ENCODE assay signal across 8 mouse cellular contexts in the genomic region with DNA sequence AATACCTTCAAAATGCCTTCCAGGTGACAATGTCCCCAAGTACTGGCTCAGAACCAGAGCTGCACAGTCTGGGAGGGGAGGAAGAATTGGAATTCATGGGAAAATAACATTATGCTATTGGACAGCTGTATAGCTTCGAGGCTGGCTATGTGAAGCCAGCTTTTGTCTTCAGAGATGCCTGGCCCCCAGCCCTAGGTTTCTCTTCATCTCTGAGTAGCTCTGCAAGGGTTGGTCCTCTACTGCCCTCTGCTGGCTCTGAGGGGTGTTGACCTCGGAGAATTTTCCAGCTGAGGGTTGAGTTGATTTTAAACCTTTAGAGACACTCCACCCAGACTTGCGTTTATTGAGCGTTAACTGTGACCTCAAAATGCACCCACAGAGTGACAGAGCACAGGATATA.
A peak's percentile ranks its signal among the peaks of the same experiment; 100 is the strongest.
DNase-seq lines count a peak whose midpoint lies in the region; ATAC-seq and TF ChIP-seq lines count a peak whose summit lies in the region.

No protein-coding gene starts in this region.

- 0 out of 2 replicates have a peak, but pooled peaks have one; percentile 45 for TF ChIP-seq EP300 in heart, adult 2 months (IDR thresholded peaks at IDR 0.05; ENCODE audit: insufficient read depth, low read depth, low read length)

- no peaks in the 10 kb centered on the region for H3K9me3 ChIP-seq in embryonic facial prominence, embryonic 10.5 days
- H3K9me3 ChIP-seq in limb, embryonic 10.5 days (replicated peaks) = no peaks in the 10 kb centered on the region
- H3K9me3 ChIP-seq in midbrain, embryonic 15.5 days = no peaks in the 10 kb centered on the region

- H3K27ac ChIP-seq in embryonic facial prominence, embryonic 10.5 days (replicated peaks) = peak overlapping the region; percentile 68
- no peak overlapping the region for H3K27ac ChIP-seq in heart, adult 2 months
- no peak overlapping the region for H3K27ac ChIP-seq in kidney, adult 2 months (ENCODE audit: insufficient read depth, low read depth, low read length)
- peak overlapping the region; percentile 64 for H3K27ac ChIP-seq in limb, embryonic 10.5 days
- peak overlapping the region; percentile 59; the same call in 1 of the 2 replicates for H3K27ac ChIP-seq in midbrain, embryonic 15.5 days

- H3K4me2 ChIP-seq in midbrain, embryonic 15.5 days = peak overlapping the region; percentile 17

- DNase-seq in A20 (ENCODE audit: low read depth, low spot score) = peak; percentile 51
- peak; percentile 84 for DNase-seq in adrenal gland, postnatal 10 days
- DNase-seq in embryonic facial prominence, embryonic 10.5 days (ENCODE audit: low spot score) = peak; percentile 84
- DNase-seq in heart, adult 2 months = peak; percentile 47 to 66
- DNase-seq in kidney, adult 2 months = peak; percentile 75
- peak; percentile 88 for DNase-seq in limb, embryonic 10.5 days (ENCODE audit: low spot score)
- DNase-seq in spleen, postnatal 36 days (ENCODE audit: low spot score in 2 of 2) = peak; percentile 16 to 24

- TF ChIP-seq POLR2A in heart, adult 2 months (IDR thresholded peaks at IDR 0.05; ENCODE audit: insufficient read depth, low read depth, low read length) = no peak
- TF ChIP-seq POLR2A in kidney, adult 2 months (IDR thresholded peaks at IDR 0.05; ENCODE audit: low read depth, low read length) = no peak

- whole genome bisulfite sequencing in embryonic facial prominence, embryonic 10.5 days = 7% methylated on average over 4 of the region's 4 CpGs
- 4% methylated on average over 4 of the region's 4 CpGs for WGBS in heart, adult 2 months
- WGBS in kidney, adult 2 months = 2% methylated on average over 4 of the region's 4 CpGs
- 8% methylated on average over 4 of the region's 4 CpGs for WGBS in limb, embryonic 10.5 days
- 6% methylated on average over 4 of the region's 4 CpGs for WGBS in midbrain, embryonic 15.5 days

- H3K4me3 ChIP-seq in embryonic facial prominence, embryonic 10.5 days = peak overlapping the region; percentile 48
- H3K4me3 ChIP-seq in heart, adult 2 months = no peak overlapping the region
- H3K4me3 ChIP-seq in kidney, adult 2 months (ENCODE audit: insufficient read depth, low read depth, low read length) = no peak overlapping the region
- peak overlapping the region; percentile 39 for H3K4me3 ChIP-seq in limb, embryonic 10.5 days
- H3K4me3 ChIP-seq in midbrain, embryonic 15.5 days = no peak overlapping the region

- peaks cover 20% of the 10 kb centered on the region for H3K4me1 ChIP-seq in embryonic facial prominence, embryonic 10.5 days
- H3K4me1 ChIP-seq in heart, adult 2 months (ENCODE audit: control insufficient read depth, insufficient read depth, low read length) = peaks cover 5% of the 10 kb centered on the region
- no peaks in the 10 kb centered on the region for H3K4me1 ChIP-seq in kidney, adult 2 months (ENCODE audit: control insufficient read depth, insufficient read depth, low read length)
- peaks cover 11% of the 10 kb centered on the region for H3K4me1 ChIP-seq in limb, embryonic 10.5 days
- H3K4me1 ChIP-seq in midbrain, embryonic 15.5 days = peaks cover 27% of the 10 kb centered on the region

- peak; percentile 81 for ATAC-seq in midbrain, embryonic 15.5 days (replicated peaks)

- H3K9ac ChIP-seq in heart, adult 2 months (ENCODE audit: low read depth, low read length) = no peak overlapping the region
- H3K9ac ChIP-seq in midbrain, embryonic 15.5 days = no peak overlapping the region

- peak; percentile 91 for TF ChIP-seq CTCF in heart, adult 2 months (IDR thresholded peaks at IDR 0.05)
- TF ChIP-seq CTCF in kidney, adult 2 months (conservative IDR thresholded peaks at IDR 0.05; ENCODE audit: insufficient read depth, insufficient read length, low read depth, low read length) = peak; percentile 85

- H3K27me3 ChIP-seq in embryonic facial prominence, embryonic 10.5 days (replicated peaks; ENCODE audit: low read depth, poor library complexity, severe bottlenecking) = no peaks in the 10 kb centered on the region
- no peaks in the 10 kb centered on the region for H3K27me3 ChIP-seq in heart, adult 2 months (ENCODE audit: control insufficient read depth, insufficient read depth, low read length)
- no peaks in the 10 kb centered on the region for H3K27me3 ChIP-seq in kidney, adult 2 months (replicated peaks; ENCODE audit: control insufficient read depth, insufficient read depth, low read length)
- H3K27me3 ChIP-seq in limb, embryonic 10.5 days (ENCODE audit: low read depth, poor library complexity, severe bottlenecking) = no peaks in the 10 kb centered on the region
- no peaks in the 10 kb centered on the region for H3K27me3 ChIP-seq in midbrain, embryonic 15.5 days (replicated peaks)

- H3K79me2 ChIP-seq in heart, adult 2 months (replicated peaks; ENCODE audit: control insufficient read depth, insufficient read depth, low read length) = no peaks in the 10 kb centered on the region

- no peaks in the 10 kb centered on the region for H3K36me3 ChIP-seq in embryonic facial prominence, embryonic 10.5 days (replicated peaks)
- no peaks in the 10 kb centered on the region for H3K36me3 ChIP-seq in heart, adult 2 months (ENCODE audit: control insufficient read depth, insufficient read depth, low read length)
- H3K36me3 ChIP-seq in kidney, adult 2 months (ENCODE audit: control insufficient read depth, insufficient read depth, low read length) = no peaks in the 10 kb centered on the region
- H3K36me3 ChIP-seq in limb, embryonic 10.5 days = no peaks in the 10 kb centered on the region
- no peaks in the 10 kb centered on the region for H3K36me3 ChIP-seq in midbrain, embryonic 15.5 days (replicated peaks)

- intact Hi-C loops in heart, adult 2 months (cut with DNase I) = loop anchor here (2.0 to 10.0 kb wide), 2 partner anchors 396 to 608 kb away; no protein-coding TSS in a partner anchor

Comparison
In these comparisons a context has a peak if more than half of its experiments do, and no peak if none do; other contexts are left out.
1. DNase-seq: peak in every context shown above with its lines; median percentile 88 in limb, embryonic 10.5 days; 84 in adrenal gland, postnatal 10 days; 84 in embryonic facial prominence, embryonic 10.5 days; 75 in kidney, adult 2 months; 56 in heart, adult 2 months; 51 in A20; 20 in spleen, postnatal 36 days.
2. H3K27ac ChIP-seq: peak in embryonic facial prominence, embryonic 10.5 days (single experiment), limb, embryonic 10.5 days (single experiment) and midbrain, embryonic 15.5 days (single experiment); none in heart, adult 2 months (single experiment) and kidney, adult 2 months (single experiment).
3. H3K4me3 ChIP-seq: peak in embryonic facial prominence, embryonic 10.5 days (single experiment) and limb, embryonic 10.5 days (single experiment); none in heart, adult 2 months (single experiment), kidney, adult 2 months (single experiment) and midbrain, embryonic 15.5 days (single experiment).